Mouse (Mus musculus) limb, embryonic 14.5 days (tissue): ENCODE measurements at regions not wholly inside any gene's neighbourhood (a gene's known extent, or its start where the extent isn't known, plus 50 kb on each side); places are given as distances from the start of the nearest gene placed in this dataset.

Source experiments
- ATAC-seq: fragments of 200-750 bp; cut with Nextera tagmentation; 2 replicates; pipeline ENCODE4 v1.8.0; 2017; ENCODE audit warnings: low read depth, moderate number of reproducible peaks, moderate TSS enrichment; ENCODE audit not compliant: low FRiP score
- DNase-seq: peaks from one replicate; pipeline ENCODE4 v3.0.0-alpha.2; 2015; ENCODE audit warnings: low spot score
- H3K27ac ChIP-seq: fragments of 300-500 bp; sonication (generic); replicated peaks from 2 replicates; pipeline ENCODE4 v1.5.1; 2014; ENCODE audit warnings: low read depth, mild to moderate bottlenecking, low read length, moderate library complexity, mixed read lengths
- H3K27me3 ChIP-seq: fragments of 300-500 bp; sonication (generic); 2 replicates; pipeline ENCODE4 v1.6.1; 2014; ENCODE audit warnings: low read length, mixed read lengths; ENCODE audit not compliant: control insufficient read depth, insufficient read depth
- H3K36me3 ChIP-seq: fragments of 300-500 bp; sonication (generic); 2 replicates; pipeline ENCODE4 v1.6.1; 2014; ENCODE audit warnings: mild to moderate bottlenecking, low read length, moderate library complexity, mixed read lengths; ENCODE audit not compliant: control insufficient read depth, insufficient read depth
- H3K4me1 ChIP-seq: fragments of 300-500 bp; sonication (generic); 2 replicates; pipeline ENCODE4 v1.6.1; 2014; ENCODE audit warnings: antibody characterized with exemption, low read length, mixed read lengths; ENCODE audit not compliant: control insufficient read depth, insufficient read depth
- H3K4me2 ChIP-seq: fragments of 300-500 bp; sonication (generic); replicated peaks from 2 replicates; pipeline ENCODE4 v1.6.1; 2014; ENCODE audit warnings: low read depth, mild to moderate bottlenecking, low read length, moderate library complexity; ENCODE audit not compliant: severe bottlenecking
- H3K4me3 ChIP-seq: fragments of 300-500 bp; sonication (generic); replicated peaks from 2 replicates; pipeline ENCODE4 v1.5.1; 2014; ENCODE audit warnings: low read length
- H3K9ac ChIP-seq: fragments of 300-500 bp; sonication (generic); 2 replicates; pipeline ENCODE4 v1.6.1; 2014; ENCODE audit warnings: mild to moderate bottlenecking, low read depth, low read length, moderate library complexity; ENCODE audit not compliant: severe bottlenecking
- H3K9me3 ChIP-seq: fragments of 300-500 bp; sonication (generic); 2 replicates; pipeline ENCODE4 v1.6.1; 2016; ENCODE audit warnings: low read length; ENCODE audit not compliant: control insufficient read depth
- POLR2A ChIP-seq: fragments of 200-500 bp; IDR thresholded peaks from 2 replicates; pipeline ENCODE4 v1.8.0; 2012; ENCODE audit warnings: inconsistent platforms, mild to moderate bottlenecking, moderate library complexity, borderline replicate concordance; ENCODE audit not compliant: insufficient read depth, insufficient read length; ENCODE audit errors: extremely low read depth
- WGBS: fragments of 180-500 bp; shearing (Covaris S2); extraction: QIAGEN DNeasy Blood & Tissue Kit; methylation state at CpG from one replicate; pipeline ENCODE4 v1.1.7; 2014; 5-methylcytosine and 5-hydroxymethylcytosine counted together

DNA sequence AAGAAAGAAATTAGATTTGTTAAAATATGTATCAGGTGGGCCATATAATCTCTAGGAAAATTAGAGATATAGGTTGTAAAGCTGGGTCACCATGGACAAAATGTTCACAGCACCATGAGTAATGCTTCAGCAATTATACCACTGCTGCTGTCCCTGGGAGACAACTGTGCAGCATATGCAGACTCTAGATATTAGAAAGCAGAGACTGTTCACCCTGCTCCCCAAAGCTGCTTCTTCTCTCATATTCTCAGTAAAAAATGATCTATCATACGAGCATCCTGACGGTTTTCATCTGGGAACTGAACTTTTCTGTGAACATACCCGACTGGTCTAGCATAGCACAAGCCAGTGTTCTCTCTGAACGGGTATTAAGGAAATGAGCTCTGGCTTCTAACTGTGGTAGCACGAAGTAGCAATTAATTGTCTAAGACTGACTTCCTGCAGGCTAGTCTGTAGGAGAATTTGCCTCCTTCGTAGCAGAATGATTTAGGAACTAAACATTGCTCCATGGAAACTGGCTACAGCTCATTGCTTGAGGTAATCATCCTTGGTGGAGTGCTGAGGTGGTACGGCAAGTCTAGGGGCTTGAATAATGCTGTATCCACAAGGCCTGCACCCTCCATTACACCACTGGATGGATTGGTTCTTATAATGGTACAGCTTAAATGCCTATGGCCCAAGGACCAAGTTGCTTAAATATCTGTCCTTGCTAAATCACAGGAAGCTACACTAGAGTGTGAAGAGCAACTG lies 305.9 kb downstream of the Otol1 start:
- Histone ChIP-seq H3K27me3 (no peaks in the 10 kb centered on the region), H3K4me3 (no peak overlapping the region), H3K4me2 (no peak overlapping the region), H3K4me1 (no peaks in the 10 kb centered on the region; the same call in 1 of the 2 replicates), H3K9ac (no peak overlapping the region), H3K9me3 (no peaks in the 10 kb centered on the region), H3K36me3 (no peaks in the 10 kb centered on the region), H3K27ac (no peak overlapping the region)
- ATAC-seq (no peak), DNase-seq (no peak)
- TF ChIP-seq POLR2A: no peak
- WGBS: 35% methylated on average over 7 of the region's 7 CpGs

DNA sequence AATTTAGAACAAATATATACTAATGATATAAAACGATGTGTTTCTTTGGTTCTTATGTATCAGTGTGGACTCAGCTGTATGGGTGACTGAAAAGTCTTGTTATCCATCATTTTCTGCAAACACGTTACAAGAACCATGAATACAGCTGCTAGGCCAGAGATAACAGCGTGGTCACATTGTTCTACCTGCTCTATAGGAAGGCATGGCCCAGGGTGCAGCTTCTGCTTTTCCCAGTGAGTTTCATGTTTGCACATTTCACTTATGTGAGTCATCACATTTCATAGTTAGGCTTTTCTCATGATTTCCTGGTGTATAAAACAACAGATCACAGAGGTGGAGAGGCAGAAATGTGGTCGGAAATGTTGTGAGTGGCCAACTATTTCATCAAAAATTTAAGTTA lies 306.8 kb downstream of the Otol1 start:
- no peak overlapping the region for H3K27ac ChIP-seq
- H3K4me1 ChIP-seq: no peaks in the 10 kb centered on the region; the same call in 1 of the 2 replicates
- H3K4me2 ChIP-seq: no peak overlapping the region
- no peak for ATAC-seq
- no peaks in the 10 kb centered on the region for H3K27me3 ChIP-seq
- no peaks in the 10 kb centered on the region for H3K9me3 ChIP-seq
- no peak overlapping the region for H3K9ac ChIP-seq
- H3K4me3 ChIP-seq: no peak overlapping the region
- no peaks in the 10 kb centered on the region for H3K36me3 ChIP-seq
- no peak for TF ChIP-seq POLR2A
- no peak for DNase-seq
- 85% methylated on average over 4 of the region's 4 CpGs for WGBS

DNA sequence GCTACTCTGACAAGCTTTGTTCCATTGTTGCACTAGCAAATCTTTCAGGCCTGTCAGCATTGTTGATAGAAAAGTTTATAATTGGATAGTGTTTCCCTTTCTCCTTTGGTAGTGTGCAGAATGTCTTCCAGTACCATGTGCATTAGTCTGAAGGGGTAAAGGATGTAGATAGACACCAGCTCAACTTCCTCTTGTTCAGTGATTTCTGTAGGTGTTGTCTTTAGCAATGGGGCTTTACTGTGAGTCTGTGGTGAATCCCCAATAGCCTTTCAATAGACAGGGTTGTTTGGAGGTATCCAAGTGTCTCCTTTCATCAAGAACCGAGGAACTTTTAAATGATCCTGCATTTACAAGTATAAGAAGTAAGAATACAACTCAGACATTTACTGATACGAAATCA lies 311.0 kb downstream of the Otol1 start:
- Histone ChIP-seq H3K9ac (no peak overlapping the region), H3K4me1 (no peaks in the 10 kb centered on the region), H3K9me3 (no peaks in the 10 kb centered on the region), H3K36me3 (no peaks in the 10 kb centered on the region), H3K27me3 (no peaks in the 10 kb centered on the region), H3K27ac (no peak overlapping the region), H3K4me3 (no peak overlapping the region), H3K4me2 (no peak overlapping the region)
- DNase-seq (no peak), ATAC-seq (no peak)
- WGBS: 85% methylated on average over 2 of the region's 2 CpGs
- TF ChIP-seq POLR2A: no peak

DNA sequence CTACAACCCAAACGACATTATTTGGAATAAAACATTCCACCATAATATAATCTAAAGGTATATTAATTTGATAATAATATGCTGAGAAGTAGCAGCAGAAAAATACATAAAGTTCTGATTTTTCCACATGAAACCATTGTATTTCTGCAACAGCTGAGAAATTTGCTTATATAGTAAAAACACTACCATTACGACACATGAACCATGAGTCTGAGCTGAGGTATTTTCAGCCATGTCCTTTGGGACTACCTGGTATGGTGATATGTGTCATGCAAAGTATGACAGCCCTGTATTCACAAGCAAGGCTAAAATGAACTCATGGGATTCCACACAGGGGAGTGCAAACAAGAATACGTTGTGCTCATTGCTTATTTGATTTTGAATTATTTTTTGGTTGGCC lies 311.7 kb downstream of the Otol1 start:
- no peak overlapping the region for H3K4me2 ChIP-seq
- H3K4me1 ChIP-seq: no peaks in the 10 kb centered on the region
- DNase-seq (no peak), ATAC-seq (no peak)
- H3K9ac ChIP-seq: no peak overlapping the region
- H3K27me3 ChIP-seq: no peaks in the 10 kb centered on the region
- no peaks in the 10 kb centered on the region for H3K36me3 ChIP-seq
- no peaks in the 10 kb centered on the region for H3K9me3 ChIP-seq
- H3K27ac ChIP-seq: no peak overlapping the region
- 88% methylated on average over 3 of the region's 3 CpGs for WGBS
- no peak overlapping the region for H3K4me3 ChIP-seq
- TF ChIP-seq POLR2A: no peak

DNA sequence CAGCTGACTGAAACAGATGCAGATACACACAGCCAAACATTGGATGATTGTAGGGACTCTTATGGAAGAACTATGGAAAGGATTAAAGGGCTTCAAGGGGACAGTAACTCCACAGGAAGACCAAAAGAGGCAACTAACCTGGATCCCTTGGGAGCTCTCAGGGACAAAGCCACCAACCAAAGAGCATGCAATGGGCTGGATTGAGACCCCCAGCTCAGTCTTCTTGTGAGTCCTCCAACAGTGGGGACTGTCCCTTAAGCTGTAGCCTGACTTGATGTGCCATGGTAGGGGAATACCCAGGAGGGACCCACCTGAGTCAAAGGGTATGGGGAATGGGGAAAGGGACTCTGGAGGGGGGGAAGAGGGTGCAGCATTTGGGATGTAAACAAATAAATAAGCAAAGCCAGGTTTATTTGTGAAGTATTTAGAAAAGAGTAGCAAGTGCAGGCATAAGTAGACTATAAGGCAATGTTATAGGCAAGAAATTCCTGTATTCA lies 313.8 kb downstream of the Otol1 start:
- H3K9ac ChIP-seq: no peak overlapping the region
- no peaks in the 10 kb centered on the region for H3K9me3 ChIP-seq
- H3K4me2 ChIP-seq: no peak overlapping the region
- H3K27ac ChIP-seq: no peak overlapping the region
- no peak overlapping the region for H3K4me3 ChIP-seq
- no peaks in the 10 kb centered on the region for H3K4me1 ChIP-seq
- DNase-seq (no peak), ATAC-seq (no peak)
- no peaks in the 10 kb centered on the region for H3K27me3 ChIP-seq
- H3K36me3 ChIP-seq: no peaks in the 10 kb centered on the region
- TF ChIP-seq POLR2A: no peak
